Mouse (Mus musculus) intestine, embryonic 16.5 days (tissue): ENCODE measurements around the gene Ssna1. TPM values are rescaled to one million over a fixed set of nuclear protein-coding genes. Genes with fewer than 3 reads are reported as not detected.

Source experiments
- ATAC-seq: fragments of 200-750 bp; cut with Nextera tagmentation; 2 replicates; pipeline ENCODE4 v1.8.0; 2017; ENCODE audit warnings: moderate TSS enrichment, moderate library complexity
- H3K27ac ChIP-seq: fragments of 300-500 bp; sonication (generic); 2 replicates; pipeline ENCODE4 v1.5.1; 2014; ENCODE audit warnings: mild to moderate bottlenecking, low read length
- H3K27me3 ChIP-seq: fragments of 300-500 bp; sonication (generic); replicated peaks from 2 replicates; pipeline ENCODE4 v1.6.1; 2014; ENCODE audit warnings: low read length, control low read depth, mixed read lengths; ENCODE audit not compliant: control insufficient read depth, insufficient read depth
- H3K36me3 ChIP-seq: fragments of 300-500 bp; sonication (generic); 2 replicates; pipeline ENCODE4 v1.6.1; 2014; ENCODE audit warnings: low read length, control low read depth; ENCODE audit not compliant: control insufficient read depth, insufficient read depth
- H3K4me1 ChIP-seq: fragments of 300-500 bp; sonication (generic); 2 replicates; pipeline ENCODE4 v1.6.1; 2014; ENCODE audit warnings: low read length, control low read depth, mixed read lengths; ENCODE audit not compliant: control insufficient read depth, insufficient read depth
- H3K4me2 ChIP-seq: fragments of 300-500 bp; sonication (generic); 2 replicates; pipeline ENCODE4 v1.6.1; 2014; ENCODE audit warnings: low read depth, low read length, control low read depth
- H3K4me3 ChIP-seq: fragments of 300-500 bp; sonication (generic); 2 replicates; pipeline ENCODE4 v1.5.1; 2014; ENCODE audit warnings: mild to moderate bottlenecking, low read length
- H3K9ac ChIP-seq: fragments of 300-500 bp; sonication (generic); 2 replicates; pipeline ENCODE4 v1.6.1; 2014; ENCODE audit warnings: low read depth, low read length
- H3K9me3 ChIP-seq: fragments of 300-500 bp; sonication (generic); 2 replicates; pipeline ENCODE4 v1.6.1; 2016; ENCODE audit warnings: low read length, control low read depth; ENCODE audit not compliant: control insufficient read depth
- WGBS: fragments of 180-500 bp; shearing (Covaris S2); extraction: QIAGEN DNeasy Blood & Tissue Kit; methylation state at CpG from one replicate; pipeline ENCODE4 v1.1.7; 2014; 5-methylcytosine and 5-hydroxymethylcytosine counted together
- polyA plus RNA-seq: library from polyadenylated mRNA; unstranded; fragments of >200 nt; fragmentation: Nextera tagmentation; extraction: Ambion mirVana; gene quantifications from 2 replicates; pipeline ENCODE4 v1.2.1, GENCODE M21; 2015

Gene Ssna1
- polyA plus RNA-seq, 1 experiment from 2014 or later: 200 TPM

DNA sequence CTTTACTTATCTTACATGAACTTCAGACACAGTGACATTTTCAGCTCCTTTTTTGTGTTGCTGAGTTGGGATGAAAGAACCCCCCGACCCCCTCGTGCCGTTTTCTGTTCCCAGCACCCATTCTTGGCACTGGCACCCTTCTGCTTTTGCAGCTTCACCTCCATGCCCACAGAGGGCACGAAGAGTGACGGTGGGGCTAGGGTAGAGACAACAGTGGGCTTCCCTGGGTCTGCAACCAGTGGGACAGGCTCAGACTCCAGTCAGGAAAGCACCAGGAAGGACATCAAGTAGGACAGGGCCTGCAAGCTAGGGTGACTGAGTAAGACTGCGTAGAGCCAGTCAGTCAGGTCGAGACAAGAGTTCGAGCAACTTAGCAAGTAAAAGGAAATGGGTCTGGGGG, 31.9 kb downstream of the Ssna1 start:
- Histone ChIP-seq H3K4me3 (peak overlapping the region; percentile 62), H3K27ac (peak overlapping the region; percentile 79), H3K36me3 (no peaks in the 10 kb centered on the region), H3K4me2 (peak overlapping the region; percentile 97), H3K9me3 (no peaks in the 10 kb centered on the region), H3K9ac (peak overlapping the region; percentile 59), H3K27me3 (no peaks in the 10 kb centered on the region; the same call in 1 of the 2 replicates), H3K4me1 (peaks cover 47% of the 10 kb centered on the region)
- ATAC-seq: peak; percentile 10
- 52% methylated on average over 8 of the region's 8 CpGs for WGBS

GRCm38 (mm10) chr2:25239766-25240165, 32.5 kb downstream of the Ssna1 start:
- 85% methylated on average over 3 of the region's 3 CpGs for WGBS

GRCm38 (mm10) chr2:25238106-25238505, 34.1 kb downstream of the Ssna1 start:
- Histone ChIP-seq H3K9me3 (no peaks in the 10 kb centered on the region), H3K27ac (no peak overlapping the region), H3K4me3 (no peak overlapping the region), H3K9ac (no peak overlapping the region), H3K36me3 (no peaks in the 10 kb centered on the region), H3K27me3 (no peaks in the 10 kb centered on the region), H3K4me1 (peaks cover 59% of the 10 kb centered on the region), H3K4me2 (no peak overlapping the region)
- ATAC-seq: no peak

More at GRCm38 (mm10) chr2:25239766-25240165, 32.5 kb downstream of the Ssna1 start:
- H3K4me2 ChIP-seq: no peak overlapping the region
- H3K27me3 ChIP-seq: no peaks in the 10 kb centered on the region; the same call in 1 of the 2 replicates
- ATAC-seq: no peak
- H3K4me1 ChIP-seq: peaks cover 50% of the 10 kb centered on the region
- H3K36me3 ChIP-seq: no peaks in the 10 kb centered on the region
- peak overlapping the region; percentile 59; the same call in 1 of the 2 replicates for H3K9ac ChIP-seq
- H3K27ac ChIP-seq: no peak overlapping the region
- no peaks in the 10 kb centered on the region for H3K9me3 ChIP-seq
- H3K4me3 ChIP-seq: no peak overlapping the region

GRCm38 (mm10) chr2:25237522-25237921, 34.7 kb downstream of the Ssna1 start:
- no peaks in the 10 kb centered on the region for H3K9me3 ChIP-seq
- 51% methylated on average over 4 of the region's 4 CpGs for WGBS
- H3K27me3 ChIP-seq: no peaks in the 10 kb centered on the region
- 0 out of 2 replicates have a peak overlapping the region, but pooled peaks have one; percentile 19 for H3K9ac ChIP-seq
- H3K4me3 ChIP-seq: no peak overlapping the region
- no peak overlapping the region for H3K4me2 ChIP-seq
- peaks cover 59% of the 10 kb centered on the region for H3K4me1 ChIP-seq
- H3K27ac ChIP-seq: peak overlapping the region; percentile 40
- ATAC-seq: no peak
- H3K36me3 ChIP-seq: no peaks in the 10 kb centered on the region

- Histone ChIP-seq H3K4me3 (no peak within 1 kb of the TSS), H3K36me3 (no peaks in the 10 kb centered on the region), H3K4me1 (peaks cover 52% of the 10 kb centered on the region), H3K4me2 (peak within 1 kb of the TSS; percentile 19; the same call in 1 of the 2 replicates), H3K9me3 (no peaks in the 10 kb centered on the region), H3K27ac (peak within 1 kb of the TSS; percentile 90), H3K27me3 (no peaks in the 10 kb centered on the region), H3K9ac (0 out of 2 replicates have a peak within 1 kb of the TSS, but pooled peaks have one; percentile 19)
- no peak for ATAC-seq
- 43% methylated on average over 8 of the region's 8 CpGs for WGBS
These were observed 35.6 kb downstream of the Ssna1 start, which contains the start of gene Rnf224 for GRCm38 (mm10) chr2:25236614-25237013. Gene Rnf224, minus strand, starts transcription at chr2:25236787.

DNA sequence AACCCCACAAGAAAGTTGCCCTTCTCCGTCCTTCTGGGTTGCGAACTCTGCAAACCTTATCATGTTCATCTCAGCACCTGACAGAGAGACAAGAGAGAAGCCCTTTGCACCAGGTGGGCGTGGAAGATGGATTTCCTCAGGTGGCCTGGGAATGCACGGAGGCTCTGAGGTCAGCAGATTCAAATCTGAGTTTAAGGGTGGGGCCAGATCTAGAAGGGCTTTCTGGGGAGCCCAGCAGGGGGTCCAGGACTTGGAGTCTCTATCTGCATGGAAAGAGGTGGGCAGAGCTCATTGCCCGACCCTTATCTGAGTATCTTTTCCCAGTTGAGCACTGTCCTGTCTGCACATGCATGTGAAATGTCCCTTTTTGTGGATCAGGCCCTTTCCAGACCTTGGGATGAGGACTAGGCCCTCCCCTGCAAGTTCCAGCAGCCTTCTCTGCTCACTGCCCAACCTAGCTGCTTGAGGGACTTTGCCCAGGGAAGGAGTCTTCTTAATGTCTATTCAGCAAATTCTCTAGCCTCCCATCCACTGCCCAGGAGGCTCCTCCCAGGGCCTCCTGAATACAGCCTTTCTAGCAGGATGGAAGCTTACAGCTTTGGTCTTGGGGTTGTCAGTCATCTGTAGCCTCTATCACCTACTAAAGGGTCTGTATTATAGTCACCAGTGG, 37.6 kb downstream of the Ssna1 start:
- H3K27me3 ChIP-seq: no peaks in the 10 kb centered on the region
- no peaks in the 10 kb centered on the region for H3K36me3 ChIP-seq
- peak overlapping the region; percentile 19; the same call in 1 of the 2 replicates for H3K9ac ChIP-seq
- H3K4me2 ChIP-seq: peak overlapping the region; percentile 38
- peak overlapping the region; percentile 90 for H3K27ac ChIP-seq
- no peaks in the 10 kb centered on the region for H3K9me3 ChIP-seq
- WGBS: 55% methylated on average over 5 of the region's 5 CpGs
- H3K4me3 ChIP-seq: 0 out of 2 replicates have a peak overlapping the region, but pooled peaks have one; percentile 14
- peak; percentile 77 for ATAC-seq
- H3K4me1 ChIP-seq: peaks cover 37% of the 10 kb centered on the region

DNA sequence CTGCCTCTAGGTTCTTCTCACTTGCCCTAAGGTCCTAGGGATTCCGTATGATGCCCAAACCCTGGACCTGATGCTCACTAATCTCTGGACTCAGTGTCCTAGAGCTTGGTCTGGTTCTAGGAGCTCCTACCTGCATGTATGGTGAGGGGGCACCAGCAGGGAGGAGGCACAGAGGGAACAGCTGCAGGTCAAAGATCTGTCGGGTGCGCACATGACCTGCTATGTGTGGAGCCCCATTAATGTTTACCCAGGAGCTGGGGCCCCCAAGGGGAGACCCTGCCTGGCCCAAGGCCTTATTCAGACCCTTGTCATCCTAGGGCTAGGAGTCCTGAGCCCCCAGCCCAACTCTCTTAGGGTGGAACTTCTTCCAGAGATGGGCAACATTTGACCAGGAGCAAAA, 38.2 kb downstream of the Ssna1 start, which contains the start of gene Slc34a3:
Gene Slc34a3, minus strand, starts transcription at position 315 of the 400 bp plus-strand sequence.
- Histone ChIP-seq H3K4me1 (peaks cover 39% of the 10 kb centered on the region), H3K9me3 (no peaks in the 10 kb centered on the region), H3K27me3 (no peaks in the 10 kb centered on the region), H3K9ac (peak within 1 kb of the TSS; percentile 55), H3K36me3 (no peaks in the 10 kb centered on the region), H3K4me2 (peak within 1 kb of the TSS; percentile 38), H3K27ac (peak within 1 kb of the TSS; percentile 90), H3K4me3 (0 out of 2 replicates have a peak within 1 kb of the TSS, but pooled peaks have one; percentile 14)
- peak; percentile 73 for ATAC-seq
- WGBS: 62% methylated on average over 3 of the region's 3 CpGs

DNA sequence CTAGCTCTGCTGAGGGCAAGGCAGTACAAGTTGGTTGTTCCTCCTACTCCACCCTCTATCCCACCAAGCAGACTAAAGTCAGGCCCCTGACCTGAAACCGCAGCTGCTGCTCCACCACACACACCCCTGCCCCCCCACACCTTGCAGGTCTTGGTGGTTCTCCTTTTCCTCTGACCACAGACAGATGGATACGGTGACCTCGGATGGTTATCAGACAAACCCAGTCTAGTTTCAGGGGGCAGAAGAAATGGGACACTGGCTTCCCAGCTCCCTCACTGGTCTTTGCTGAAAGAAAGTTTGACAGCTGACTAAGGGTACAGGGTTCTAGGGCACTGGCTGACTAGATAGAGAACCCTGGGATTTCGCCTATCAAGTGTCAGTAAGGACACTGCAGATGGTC, 38.8 kb downstream of the Ssna1 start:
- H3K9ac ChIP-seq: peak overlapping the region; percentile 0
- whole genome bisulfite sequencing: 78% methylated on average over 4 of the region's 4 CpGs

GRCm38 (mm10) chr2:25231038-25231437, 41.2 kb downstream of the Ssna1 start:
- no peak overlapping the region for H3K4me3 ChIP-seq
- WGBS: 58% methylated on average over 12 of the region's 12 CpGs
- H3K4me1 ChIP-seq: peaks cover 32% of the 10 kb centered on the region

More for the DNA sequence above, 38.8 kb downstream of the Ssna1 start:
- Histone ChIP-seq H3K4me1 (peaks cover 45% of the 10 kb centered on the region), H3K9me3 (no peaks in the 10 kb centered on the region), H3K4me3 (no peak overlapping the region), H3K36me3 (no peaks in the 10 kb centered on the region), H3K4me2 (0 out of 2 replicates have a peak overlapping the region, but pooled peaks have one; percentile 38), H3K27me3 (no peaks in the 10 kb centered on the region), H3K27ac (peak overlapping the region; percentile 90)
- ATAC-seq: no peak

More at GRCm38 (mm10) chr2:25231038-25231437, 41.2 kb downstream of the Ssna1 start:
- no peaks in the 10 kb centered on the region for H3K9me3 ChIP-seq
- H3K27me3 ChIP-seq: no peaks in the 10 kb centered on the region
- no peak overlapping the region for H3K27ac ChIP-seq
- no peaks in the 10 kb centered on the region for H3K36me3 ChIP-seq
- ATAC-seq: no peak
- H3K9ac ChIP-seq: no peak overlapping the region
- H3K4me2 ChIP-seq: no peak overlapping the region
